Mouse (Mus musculus): ENCODE results near the gene Peli2. TPM values are rescaled to one million over a fixed set of nuclear protein-coding genes. Genes with fewer than 3 reads are reported as not detected.

The Peli2 gene
- polyA plus RNA-seq, 1 experiment from 2014 or later, result 7.3 TPM

DNA sequence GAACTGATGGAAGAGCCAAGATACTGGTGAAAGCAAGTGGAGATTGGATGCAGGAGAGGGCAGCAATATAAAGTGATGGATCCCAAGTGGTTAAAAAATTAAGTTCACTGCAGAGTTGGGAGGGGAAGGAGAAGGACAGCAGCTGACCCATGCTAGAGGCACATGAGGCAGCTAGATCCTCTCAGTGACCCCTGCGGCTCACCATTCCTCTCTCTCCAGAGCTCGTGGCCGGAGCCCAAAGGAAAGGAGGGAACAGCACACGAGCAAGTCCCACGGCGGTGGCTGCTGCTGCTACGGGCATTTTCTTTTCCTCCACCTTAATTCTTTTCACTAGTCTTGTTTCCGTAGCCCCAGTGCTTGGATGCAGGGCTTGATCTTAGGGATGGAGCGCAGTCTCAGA is 89.5 kb downstream of the Peli2 start:
- Histone ChIP-seq H3K27me3 (ENCODE audit: insufficient read depth, low read length) (no peaks in the 10 kb centered on the region), H3K9ac (ENCODE audit: low read depth, low read length) (no peak overlapping the region), H3K27ac (no peak overlapping the region), H3K4me2 (ENCODE audit: low read length) (no peak overlapping the region), H3K4me3 (replicated peaks; ENCODE audit: low read depth, low read length) (no peak overlapping the region), H3K9me3 (replicated peaks; ENCODE audit: low read length) (no peaks in the 10 kb centered on the region), H3K36me3 (ENCODE audit: insufficient read depth, low read length) (no peaks in the 10 kb centered on the region), H3K4me1 (replicated peaks; ENCODE audit: insufficient read depth, low read length) (peaks cover 42% of the 10 kb centered on the region)
- WGBS, result 56% methylated on average over 9 of the region's 9 CpGs
- DNase-seq (ENCODE audit: low spot score) (peak; percentile 62), ATAC-seq (replicated peaks; ENCODE audit: low FRiP score, low read depth) (no peak)
- TF ChIP-seq CTCF (IDR thresholded peaks at IDR 0.05; ENCODE audit: low read depth), result no peak

DNA sequence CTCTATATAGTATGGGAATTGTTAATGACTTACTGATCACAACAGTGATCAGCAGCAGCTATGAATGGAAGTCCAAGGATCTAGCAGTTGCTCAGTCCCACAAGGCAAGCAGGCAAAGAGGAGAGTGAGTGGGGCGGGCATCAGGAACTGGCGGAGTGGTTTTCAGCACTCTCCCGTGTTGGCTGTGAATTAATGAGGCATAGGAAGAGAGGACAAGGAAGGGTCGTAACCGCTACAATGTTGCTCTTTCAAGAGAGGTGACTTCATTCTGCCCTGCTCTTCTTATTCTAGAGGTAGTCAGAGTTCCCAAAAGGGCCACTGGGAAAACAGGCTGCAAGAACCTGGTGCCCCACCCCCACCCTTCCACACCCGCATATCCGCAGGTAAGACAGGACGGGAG is 90.9 kb downstream of the Peli2 start:
- peak; percentile 74 for DNase-seq (ENCODE audit: low spot score)
- no peak overlapping the region for H3K4me3 ChIP-seq (replicated peaks; ENCODE audit: low read depth, low read length)
- no peak overlapping the region for H3K9ac ChIP-seq (ENCODE audit: low read depth, low read length)
- no peaks in the 10 kb centered on the region for H3K9me3 ChIP-seq (replicated peaks; ENCODE audit: low read length)
- H3K36me3 ChIP-seq (ENCODE audit: insufficient read depth, low read length), result no peaks in the 10 kb centered on the region
- no peak overlapping the region for H3K27ac ChIP-seq
- H3K4me2 ChIP-seq (ENCODE audit: low read length), result no peak overlapping the region
- H3K4me1 ChIP-seq (replicated peaks; ENCODE audit: insufficient read depth, low read length), result peaks cover 36% of the 10 kb centered on the region
- H3K27me3 ChIP-seq (ENCODE audit: insufficient read depth, low read length), result no peaks in the 10 kb centered on the region
- 41% methylated on average over 8 of the region's 8 CpGs for WGBS
- no peak for TF ChIP-seq CTCF (IDR thresholded peaks at IDR 0.05; ENCODE audit: low read depth)
- 0 out of 2 replicates have a peak, but pooled peaks have one; percentile 21 for ATAC-seq (replicated peaks; ENCODE audit: low FRiP score, low read depth)

DNA sequence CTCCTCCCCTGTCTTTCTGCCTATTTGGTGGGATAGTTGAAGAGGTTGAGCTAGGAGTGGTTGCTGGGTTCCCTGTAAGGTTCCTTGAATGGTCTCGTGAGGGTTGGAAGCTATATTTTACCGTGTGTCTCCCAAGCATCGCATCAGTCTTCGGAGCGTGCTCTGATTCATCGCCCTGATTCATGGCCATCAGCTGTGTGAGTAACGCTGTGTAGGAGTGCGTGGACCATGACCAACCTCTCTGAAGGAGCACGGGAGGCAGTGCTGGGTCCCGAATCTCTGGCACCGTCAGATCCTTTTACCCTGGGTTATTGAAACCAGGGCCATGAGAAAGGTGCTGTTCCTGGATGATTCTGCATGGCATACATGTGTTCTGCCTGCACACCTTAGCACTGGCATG is 92.2 kb downstream of the Peli2 start:
- no peak overlapping the region for H3K4me3 ChIP-seq (replicated peaks; ENCODE audit: low read depth, low read length)
- no peak overlapping the region for H3K4me2 ChIP-seq (ENCODE audit: low read length)
- H3K9me3 ChIP-seq (replicated peaks; ENCODE audit: low read length), result no peaks in the 10 kb centered on the region
- TF ChIP-seq CTCF (IDR thresholded peaks at IDR 0.05; ENCODE audit: low read depth), result no peak
- no peaks in the 10 kb centered on the region for H3K27me3 ChIP-seq (ENCODE audit: insufficient read depth, low read length)
- H3K4me1 ChIP-seq (replicated peaks; ENCODE audit: insufficient read depth, low read length), result peaks cover 29% of the 10 kb centered on the region
- H3K9ac ChIP-seq (ENCODE audit: low read depth, low read length), result no peak overlapping the region
- no peak overlapping the region for H3K27ac ChIP-seq
- ATAC-seq (replicated peaks; ENCODE audit: low FRiP score, low read depth), result 0 out of 2 replicates have a peak, but pooled peaks have one; percentile 51
- 34% methylated on average over 11 of the region's 11 CpGs for WGBS
- DNase-seq (ENCODE audit: low spot score), result no peak
- no peaks in the 10 kb centered on the region for H3K36me3 ChIP-seq (ENCODE audit: insufficient read depth, low read length)

DNA sequence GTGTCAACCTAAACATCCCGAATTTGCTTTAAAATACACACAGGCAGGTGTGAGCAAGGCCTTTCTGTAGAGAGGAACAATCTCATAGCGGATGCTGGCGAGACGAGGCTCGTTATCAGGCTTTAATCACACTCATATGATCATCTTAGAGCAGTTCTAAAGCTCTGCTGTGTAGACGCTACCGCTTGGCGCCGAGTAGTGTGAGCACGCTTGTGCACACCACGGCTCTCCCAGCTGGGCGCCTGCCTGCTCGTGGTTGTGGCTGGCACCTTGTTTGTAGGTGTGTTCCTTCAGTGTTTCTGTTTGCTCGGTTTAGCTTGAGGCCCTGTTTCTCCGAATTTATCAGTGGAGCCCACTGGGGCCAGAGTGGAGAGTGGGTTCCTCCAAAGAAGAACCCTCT is 93.0 kb downstream of the Peli2 start:
- H3K4me1 ChIP-seq (replicated peaks; ENCODE audit: insufficient read depth, low read length), result peaks cover 25% of the 10 kb centered on the region; the same call in 1 of the 2 replicates
- no peaks in the 10 kb centered on the region for H3K36me3 ChIP-seq (ENCODE audit: insufficient read depth, low read length)
- no peak overlapping the region for H3K9ac ChIP-seq (ENCODE audit: low read depth, low read length)
- H3K4me3 ChIP-seq (replicated peaks; ENCODE audit: low read depth, low read length), result no peak overlapping the region
- no peak overlapping the region for H3K27ac ChIP-seq
- 94% methylated on average over 15 of the region's 15 CpGs for WGBS
- ATAC-seq (replicated peaks; ENCODE audit: low FRiP score, low read depth), result no peak
- H3K9me3 ChIP-seq (replicated peaks; ENCODE audit: low read length), result no peaks in the 10 kb centered on the region
- DNase-seq (ENCODE audit: low spot score), result no peak
- no peak overlapping the region for H3K4me2 ChIP-seq (ENCODE audit: low read length)
- H3K27me3 ChIP-seq (ENCODE audit: insufficient read depth, low read length), result no peaks in the 10 kb centered on the region
- TF ChIP-seq CTCF (IDR thresholded peaks at IDR 0.05; ENCODE audit: low read depth), result no peak

DNA sequence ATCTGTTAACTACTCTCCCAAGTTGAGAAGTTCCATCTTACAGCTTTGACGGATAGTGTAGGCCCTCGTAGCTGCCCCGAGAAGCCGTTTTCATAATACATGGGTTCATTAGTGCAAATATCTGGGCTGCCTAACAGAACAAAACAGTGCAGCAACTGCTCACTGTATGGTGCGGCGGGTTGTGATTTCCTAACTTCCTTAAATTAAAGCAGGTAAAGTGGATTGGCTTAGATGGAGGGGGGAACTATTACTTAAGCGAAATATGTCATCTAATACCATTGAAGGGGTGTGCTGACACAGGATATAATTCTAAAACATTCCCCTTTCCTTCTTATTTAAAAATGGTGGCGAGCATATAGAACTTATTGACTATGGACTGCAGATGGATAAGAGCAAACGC is 101.4 kb downstream of the Peli2 start:
- Histone ChIP-seq H3K9me3 (replicated peaks; ENCODE audit: low read length) (no peaks in the 10 kb centered on the region), H3K4me2 (ENCODE audit: low read length) (no peak overlapping the region), H3K27me3 (ENCODE audit: insufficient read depth, low read length) (no peaks in the 10 kb centered on the region), H3K27ac (no peak overlapping the region), H3K4me1 (replicated peaks; ENCODE audit: insufficient read depth, low read length) (peaks cover 7% of the 10 kb centered on the region; the same call in 1 of the 2 replicates), H3K36me3 (ENCODE audit: insufficient read depth, low read length) (no peaks in the 10 kb centered on the region), H3K4me3 (replicated peaks; ENCODE audit: low read depth, low read length) (no peak overlapping the region), H3K9ac (ENCODE audit: low read depth, low read length) (no peak overlapping the region)
- no peak for ATAC-seq (replicated peaks; ENCODE audit: low FRiP score, low read depth)
- WGBS, result 80% methylated on average over 9 of the region's 9 CpGs
- no peak for DNase-seq (ENCODE audit: low spot score)
- TF ChIP-seq CTCF (IDR thresholded peaks at IDR 0.05; ENCODE audit: low read depth), result no peak

DNA sequence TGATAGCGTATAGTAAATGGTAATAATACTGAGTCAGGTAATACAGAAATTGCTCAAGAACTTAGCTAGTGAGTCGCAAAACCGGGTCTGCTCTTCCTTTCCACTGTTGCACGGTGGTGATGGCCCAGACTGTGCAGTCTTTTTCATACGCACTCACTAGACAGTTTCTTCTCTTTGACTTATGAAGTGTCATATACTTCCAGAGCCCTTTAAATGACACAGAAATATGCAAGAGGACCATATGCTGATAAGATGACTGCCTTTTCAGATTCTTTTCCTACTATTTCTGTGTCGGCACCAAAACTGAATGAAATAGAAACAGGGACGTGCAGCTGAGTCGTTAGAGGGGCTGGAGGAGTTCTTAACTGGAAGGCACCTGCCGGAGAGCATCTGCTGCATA is 102.1 kb downstream of the Peli2 start:
- no peak for DNase-seq (ENCODE audit: low spot score)
- ATAC-seq (replicated peaks; ENCODE audit: low FRiP score, low read depth), result no peak
- 81% methylated on average over 9 of the region's 9 CpGs for WGBS

DNA sequence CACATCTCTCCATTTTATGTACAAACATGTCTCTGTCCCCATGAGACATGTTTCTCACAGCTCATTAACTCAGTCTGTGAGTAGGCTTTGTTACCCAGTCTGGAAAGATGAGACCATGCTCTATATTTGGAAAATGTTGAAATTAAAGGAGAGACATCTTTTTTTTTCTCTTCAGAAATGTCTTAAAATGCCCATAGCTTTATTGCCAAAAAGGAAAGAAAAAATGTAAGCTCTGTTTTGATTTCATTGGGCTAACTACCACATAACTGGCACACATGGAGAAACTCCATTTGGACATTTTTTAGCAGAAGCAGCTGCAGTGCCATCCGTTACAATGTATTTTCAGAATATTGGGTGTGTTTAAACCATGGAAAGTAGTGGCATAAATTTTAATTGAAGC is 103.6 kb downstream of the Peli2 start:
- 85% methylated on average over 1 of the region's 1 CpGs for WGBS
- H3K27ac ChIP-seq, result no peak overlapping the region
- DNase-seq (ENCODE audit: low spot score) (no peak), ATAC-seq (replicated peaks; ENCODE audit: low FRiP score, low read depth) (no peak)
- H3K9me3 ChIP-seq (replicated peaks; ENCODE audit: low read length), result no peaks in the 10 kb centered on the region
- H3K9ac ChIP-seq (ENCODE audit: low read depth, low read length), result no peak overlapping the region
- peaks cover 7% of the 10 kb centered on the region; the same call in 1 of the 2 replicates for H3K4me1 ChIP-seq (replicated peaks; ENCODE audit: insufficient read depth, low read length)
- no peak overlapping the region for H3K4me2 ChIP-seq (ENCODE audit: low read length)
- TF ChIP-seq CTCF (IDR thresholded peaks at IDR 0.05; ENCODE audit: low read depth), result no peak
- no peak overlapping the region for H3K4me3 ChIP-seq (replicated peaks; ENCODE audit: low read depth, low read length)
- no peaks in the 10 kb centered on the region for H3K36me3 ChIP-seq (ENCODE audit: insufficient read depth, low read length)
- no peaks in the 10 kb centered on the region for H3K27me3 ChIP-seq (ENCODE audit: insufficient read depth, low read length)

More for the DNA sequence above, 102.1 kb downstream of the Peli2 start:
- Histone ChIP-seq H3K4me2 (ENCODE audit: low read length) (no peak overlapping the region), H3K27ac (no peak overlapping the region), H3K27me3 (ENCODE audit: insufficient read depth, low read length) (no peaks in the 10 kb centered on the region), H3K9ac (ENCODE audit: low read depth, low read length) (no peak overlapping the region), H3K4me1 (replicated peaks; ENCODE audit: insufficient read depth, low read length) (peaks cover 7% of the 10 kb centered on the region; the same call in 1 of the 2 replicates), H3K9me3 (replicated peaks; ENCODE audit: low read length) (no peaks in the 10 kb centered on the region), H3K4me3 (replicated peaks; ENCODE audit: low read depth, low read length) (no peak overlapping the region), H3K36me3 (ENCODE audit: insufficient read depth, low read length) (no peaks in the 10 kb centered on the region)
- TF ChIP-seq CTCF (IDR thresholded peaks at IDR 0.05; ENCODE audit: low read depth), result no peak
